Mouse (Mus musculus) heart, adult 2 months (tissue): ENCODE measurements around the gene Clec4n.

ENCODE experiments used
- CTCF ChIP-seq: fragments of 200-600 bp; IDR thresholded peaks from 2 replicates; pipeline ENCODE4 v1.8.1; 2022; ENCODE audit warnings: antibody characterized with exemption, mild to moderate bottlenecking, moderate library complexity
- EP300 ChIP-seq: fragments of 200-500 bp; IDR thresholded peaks from 2 replicates; pipeline ENCODE4 v1.6.1; 2011; ENCODE audit warnings: low read depth, low read length, control low read depth; ENCODE audit not compliant: insufficient read depth
- POLR2A ChIP-seq: fragments of 200-500 bp; IDR thresholded peaks from 2 replicates; pipeline ENCODE4 v1.6.1; 2011; ENCODE audit warnings: mild to moderate bottlenecking, low read depth, low read length, control low read depth; ENCODE audit not compliant: insufficient read depth

- TF ChIP-seq CTCF (no peak), POLR2A (no peak), EP300 (no peak)
These were observed 14.6 kb downstream of the Clec4n start for GRCm38 (mm10) chr6:123244201-123244600.
